Mouse (Mus musculus) kidney, embryonic 16.5 days (tissue): ENCODE data around the gene Prickle2. TPM values are rescaled to one million over a fixed set of nuclear protein-coding genes. Genes with fewer than 3 reads are reported as not detected.

Experiments used
- ATAC-seq: fragments of 200-750 bp; cut with Nextera tagmentation; 2 replicates; pipeline ENCODE4 v1.8.0; 2017; ENCODE audit warnings: moderate TSS enrichment; ENCODE audit not compliant: low FRiP score, low TSS enrichment
- H3K27ac ChIP-seq: fragments of 300-500 bp; sonication (generic); 2 replicates; pipeline ENCODE4 v1.5.1; 2014; ENCODE audit warnings: low read length
- H3K27me3 ChIP-seq: fragments of 300-500 bp; sonication (generic); 2 replicates; pipeline ENCODE4 v1.6.1; 2014; ENCODE audit warnings: low read length, control low read depth, mixed read lengths; ENCODE audit not compliant: insufficient read depth
- H3K36me3 ChIP-seq: fragments of 300-500 bp; sonication (generic); 2 replicates; pipeline ENCODE4 v1.6.1; 2014; ENCODE audit warnings: low read length, control low read depth, mixed read lengths; ENCODE audit not compliant: insufficient read depth
- H3K4me1 ChIP-seq: fragments of 300-500 bp; sonication (generic); 2 replicates; pipeline ENCODE4 v1.6.1; 2014; ENCODE audit warnings: low read length, control low read depth, mixed read lengths; ENCODE audit not compliant: insufficient read depth
- H3K4me2 ChIP-seq: fragments of 300-500 bp; sonication (generic); replicated peaks from 2 replicates; pipeline ENCODE4 v1.6.1; 2014; ENCODE audit warnings: low read depth, low read length
- H3K4me3 ChIP-seq: fragments of 300-500 bp; sonication (generic); 2 replicates; pipeline ENCODE4 v1.5.1; 2014; ENCODE audit warnings: mild to moderate bottlenecking, low read length
- H3K9ac ChIP-seq: fragments of 300-500 bp; sonication (generic); replicated peaks from 2 replicates; pipeline ENCODE4 v1.6.1; 2014; ENCODE audit warnings: low read length
- H3K9me3 ChIP-seq: fragments of 300-500 bp; sonication (generic); 2 replicates; pipeline ENCODE4 v1.6.1; 2016; ENCODE audit warnings: low read length, control low read depth
- WGBS: fragments of 180-500 bp; shearing (Covaris S2); extraction: QIAGEN DNeasy Blood & Tissue Kit; methylation state at CpG from one replicate; pipeline ENCODE4 v1.1.7; 2014; 5-methylcytosine and 5-hydroxymethylcytosine counted together
- polyA plus RNA-seq: library from polyadenylated mRNA; unstranded; fragments of >200 nt; fragmentation: Nextera tagmentation; extraction: Ambion mirVana; gene quantifications from 2 replicates; pipeline ENCODE4 v1.2.1, GENCODE M21; 2015

Gene Prickle2
- polyA plus RNA-seq, 1 experiment from 2014 or later: 6.5 TPM

- no peaks in the 10 kb centered on the region for H3K27me3 ChIP-seq
- H3K9ac ChIP-seq: no peak overlapping the region
- no peaks in the 10 kb centered on the region for H3K4me1 ChIP-seq
- H3K4me2 ChIP-seq: no peak overlapping the region
- 46% methylated on average over 11 of the region's 11 CpGs for whole genome bisulfite sequencing
- no peaks in the 10 kb centered on the region for H3K36me3 ChIP-seq
- no peak overlapping the region for H3K27ac ChIP-seq
- no peak for ATAC-seq
- no peaks in the 10 kb centered on the region for H3K9me3 ChIP-seq
- no peak overlapping the region for H3K4me3 ChIP-seq
Measured at GRCm38 (mm10) chr6:92422286-92422685, 283.7 kb downstream of the Prickle2 start.

- no peaks in the 10 kb centered on the region for H3K36me3 ChIP-seq
- no peak overlapping the region for H3K4me2 ChIP-seq
- no peaks in the 10 kb centered on the region for H3K9me3 ChIP-seq
- H3K4me1 ChIP-seq: no peaks in the 10 kb centered on the region
- WGBS: 91% methylated on average over 12 of the region's 12 CpGs
- H3K9ac ChIP-seq: no peak overlapping the region
- H3K4me3 ChIP-seq: no peak overlapping the region
- no peaks in the 10 kb centered on the region for H3K27me3 ChIP-seq
- no peak overlapping the region for H3K27ac ChIP-seq
- no peak for ATAC-seq
Measured at GRCm38 (mm10) chr6:92420106-92420505, 285.8 kb downstream of the Prickle2 start.

GRCm38 (mm10) chr6:92415405-92415755 lies 290.6 kb downstream of the Prickle2 start:
- Histone ChIP-seq H3K4me2 (no peak overlapping the region), H3K9me3 (no peaks in the 10 kb centered on the region), H3K9ac (no peak overlapping the region), H3K4me1 (no peaks in the 10 kb centered on the region; the same call in 1 of the 2 replicates), H3K4me3 (no peak overlapping the region), H3K27me3 (no peaks in the 10 kb centered on the region), H3K27ac (no peak overlapping the region), H3K36me3 (peaks cover 5% of the 10 kb centered on the region)
- no peak for ATAC-seq
- WGBS: 79% methylated on average over 7 of the region's 7 CpGs

- H3K9me3 ChIP-seq: no peaks in the 10 kb centered on the region
- no peak overlapping the region; the same call in 1 of the 2 replicates for H3K27ac ChIP-seq
- no peaks in the 10 kb centered on the region; the same call in 1 of the 2 replicates for H3K4me1 ChIP-seq
- H3K36me3 ChIP-seq: peaks cover 5% of the 10 kb centered on the region
- H3K27me3 ChIP-seq: no peaks in the 10 kb centered on the region
- no peak overlapping the region for H3K4me3 ChIP-seq
- no peak for ATAC-seq
- WGBS: 38% methylated on average over 8 of the region's 8 CpGs
- H3K9ac ChIP-seq: no peak overlapping the region
- H3K4me2 ChIP-seq: no peak overlapping the region
Measured at GRCm38 (mm10) chr6:92414478-92415404, 291.2 kb downstream of the Prickle2 start.

- Histone ChIP-seq H3K4me1 (no peaks in the 10 kb centered on the region; the same call in 1 of the 2 replicates), H3K27me3 (no peaks in the 10 kb centered on the region), H3K4me2 (no peak overlapping the region), H3K36me3 (peaks cover 5% of the 10 kb centered on the region), H3K9me3 (no peaks in the 10 kb centered on the region), H3K4me3 (no peak overlapping the region), H3K27ac (no peak overlapping the region; the same call in 1 of the 2 replicates), H3K9ac (no peak overlapping the region)
- whole genome bisulfite sequencing: 64% methylated on average over 1 of the region's 1 CpGs
- no peak for ATAC-seq
Measured at GRCm38 (mm10) chr6:92413982-92414381, 292.0 kb downstream of the Prickle2 start.

GRCm38 (mm10) chr6:92409788-92410187 lies 296.2 kb downstream of the Prickle2 start:
- no peaks in the 10 kb centered on the region for H3K9me3 ChIP-seq

GRCm38 (mm10) chr6:92407259-92407658 lies 298.7 kb downstream of the Prickle2 start:
- Histone ChIP-seq H3K27ac (no peak overlapping the region), H3K4me2 (no peak overlapping the region), H3K4me1 (no peaks in the 10 kb centered on the region), H3K9me3 (no peaks in the 10 kb centered on the region), H3K4me3 (no peak overlapping the region), H3K36me3 (peaks cover 9% of the 10 kb centered on the region), H3K9ac (no peak overlapping the region), H3K27me3 (no peaks in the 10 kb centered on the region)
- 74% methylated on average over 5 of the region's 5 CpGs for WGBS
- no peak for ATAC-seq

More at GRCm38 (mm10) chr6:92409788-92410187, 296.2 kb downstream of the Prickle2 start:
- Histone ChIP-seq H3K27ac (no peak overlapping the region), H3K36me3 (peaks cover 9% of the 10 kb centered on the region), H3K4me1 (no peaks in the 10 kb centered on the region; the same call in 1 of the 2 replicates), H3K27me3 (no peaks in the 10 kb centered on the region), H3K4me3 (no peak overlapping the region), H3K4me2 (no peak overlapping the region), H3K9ac (no peak overlapping the region)
- 90% methylated on average over 3 of the region's 3 CpGs for WGBS
- no peak for ATAC-seq

GRCm38 (mm10) chr6:92405571-92405970 lies 300.4 kb downstream of the Prickle2 start:
- no peak overlapping the region for H3K9ac ChIP-seq
- H3K9me3 ChIP-seq: no peaks in the 10 kb centered on the region
- ATAC-seq: no peak
- H3K4me3 ChIP-seq: no peak overlapping the region
- no peak overlapping the region for H3K4me2 ChIP-seq
- no peaks in the 10 kb centered on the region for H3K4me1 ChIP-seq
- no peaks in the 10 kb centered on the region for H3K27me3 ChIP-seq
- no peak overlapping the region for H3K27ac ChIP-seq
- peaks cover 5% of the 10 kb centered on the region; the same call in 1 of the 2 replicates for H3K36me3 ChIP-seq
- WGBS: 71% methylated on average over 8 of the region's 8 CpGs

- Histone ChIP-seq H3K4me2 (no peak overlapping the region), H3K9me3 (no peaks in the 10 kb centered on the region), H3K4me1 (no peaks in the 10 kb centered on the region), H3K27me3 (no peaks in the 10 kb centered on the region), H3K27ac (no peak overlapping the region), H3K4me3 (no peak overlapping the region), H3K9ac (no peak overlapping the region), H3K36me3 (no peaks in the 10 kb centered on the region)
- WGBS: 89% methylated on average over 6 of the region's 6 CpGs
- no peak for ATAC-seq
Measured at GRCm38 (mm10) chr6:92397876-92398275, 308.1 kb downstream of the Prickle2 start.

GRCm38 (mm10) chr6:92395556-92395955 lies 310.4 kb downstream of the Prickle2 start:
- no peaks in the 10 kb centered on the region for H3K4me1 ChIP-seq
- no peaks in the 10 kb centered on the region for H3K27me3 ChIP-seq
- no peak for ATAC-seq
- H3K4me2 ChIP-seq: no peak overlapping the region
- no peaks in the 10 kb centered on the region for H3K9me3 ChIP-seq
- H3K36me3 ChIP-seq: no peaks in the 10 kb centered on the region
- H3K9ac ChIP-seq: no peak overlapping the region
- H3K27ac ChIP-seq: no peak overlapping the region
- no peak overlapping the region for H3K4me3 ChIP-seq
- 90% methylated on average over 4 of the region's 4 CpGs for WGBS
